Mouse (Mus musculus) cortical plate, adult 2 months (tissue): Measurements from ENCODE around the gene Cntn4. TPM values are rescaled to one million over a fixed set of nuclear protein-coding genes. Genes with fewer than 3 reads are reported as not detected.

ENCODE experiments used
- H3K27ac ChIP-seq: fragments of 200-500 bp; 2 replicates; pipeline ENCODE4 v1.5.1; 2012; ENCODE audit warnings: low read length, control low read depth, inconsistent platforms; ENCODE audit not compliant: insufficient read depth
- H3K4me1 ChIP-seq: fragments of 200-500 bp; 2 replicates; pipeline ENCODE4 v1.6.1; 2011; ENCODE audit warnings: low read length; ENCODE audit not compliant: control insufficient read depth, insufficient read depth
- H3K4me3 ChIP-seq: fragments of 200-500 bp; 2 replicates; pipeline ENCODE4 v1.5.1; 2011; ENCODE audit warnings: mild to moderate bottlenecking, low read length, control low read depth; ENCODE audit not compliant: insufficient read depth
- CTCF ChIP-seq: fragments of 200-500 bp; IDR thresholded peaks from 2 replicates; pipeline ENCODE4 v1.5.1; 2011; ENCODE audit warnings: mild to moderate bottlenecking, control low read depth, low read length; ENCODE audit not compliant: insufficient read depth; ENCODE audit errors: extremely low read depth
- POLR2A ChIP-seq: fragments of 200-500 bp; IDR thresholded peaks from 2 replicates; pipeline ENCODE4 v1.6.1; 2011; ENCODE audit warnings: mild to moderate bottlenecking, low read length, control low read depth; ENCODE audit not compliant: insufficient read depth; ENCODE audit errors: extremely low read depth
- polyA plus RNA-seq: library from polyadenylated mRNA; depleted of rRNA; stranded (reverse); fragments of >200 nt; gene quantifications from 2 replicates; pipeline ENCODE4 v1.2.3, GENCODE M21; 2012

The Cntn4 gene
- polyA plus RNA-seq, 1 experiment, result 20.8 TPM

DNA sequence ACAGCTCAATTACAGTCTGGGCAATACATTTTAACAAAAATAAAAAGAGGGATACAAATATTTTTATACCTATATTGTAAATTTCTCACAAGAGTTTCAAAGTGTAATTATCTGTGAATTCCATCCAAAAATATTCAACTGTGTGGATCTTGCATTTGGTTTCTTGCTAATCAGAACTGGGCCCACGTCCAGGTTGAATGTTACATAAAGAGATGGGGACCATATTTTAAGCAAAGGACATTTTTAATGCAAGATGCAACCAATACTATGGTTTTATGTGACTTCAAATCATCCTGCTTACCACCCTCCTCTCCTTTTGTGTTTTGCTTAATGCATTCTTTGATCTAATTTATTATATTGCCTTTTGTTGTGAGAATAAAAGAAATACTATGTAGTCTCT is 378.7 kb downstream of the Cntn4 start:
- no peak for TF ChIP-seq POLR2A
- TF ChIP-seq CTCF, result no peak
- Histone ChIP-seq H3K4me1 (no peaks in the 10 kb centered on the region), H3K4me3 (no peak overlapping the region), H3K27ac (no peak overlapping the region)

- no peak for TF ChIP-seq CTCF
- no peak for TF ChIP-seq POLR2A
- no peak overlapping the region for H3K4me3 ChIP-seq
- H3K4me1 ChIP-seq, result no peaks in the 10 kb centered on the region
- no peak overlapping the region for H3K27ac ChIP-seq
Observed at GRCm38 (mm10) chr6:106078071-106078603, 400.7 kb downstream of the Cntn4 start.

DNA sequence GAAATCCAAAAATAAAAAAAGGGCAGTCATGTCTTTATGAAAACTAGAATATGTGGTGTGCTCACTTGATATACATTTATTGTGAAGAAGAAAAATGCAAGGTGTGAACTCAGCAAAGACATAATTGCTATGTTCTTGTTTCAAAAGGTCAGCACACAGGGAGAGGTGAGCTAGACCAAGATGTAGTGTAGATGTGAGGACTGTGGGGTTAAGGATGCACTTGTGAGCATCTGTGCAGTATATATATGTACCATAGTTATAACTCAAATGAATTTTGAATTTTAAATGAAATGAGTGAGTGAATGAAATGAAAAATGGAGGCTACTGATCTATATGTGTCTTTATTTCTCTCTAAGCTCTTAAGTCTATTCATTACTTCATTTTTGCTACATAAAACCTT is 401.2 kb downstream of the Cntn4 start:
- TF ChIP-seq CTCF (no peak), POLR2A (no peak)
- no peaks in the 10 kb centered on the region for H3K4me1 ChIP-seq
- no peak overlapping the region for H3K4me3 ChIP-seq
- H3K27ac ChIP-seq, result no peak overlapping the region

GRCm38 (mm10) chr6:106097856-106098255 is 420.4 kb downstream of the Cntn4 start:
- no peaks in the 10 kb centered on the region for H3K4me1 ChIP-seq
- no peak for TF ChIP-seq POLR2A
- no peak for TF ChIP-seq CTCF
- no peak overlapping the region for H3K4me3 ChIP-seq
- no peak overlapping the region for H3K27ac ChIP-seq

GRCm38 (mm10) chr6:106118523-106119081 is 441.1 kb downstream of the Cntn4 start:
- Histone ChIP-seq H3K4me3 (peak overlapping the region; percentile 49), H3K4me1 (no peaks in the 10 kb centered on the region), H3K27ac (peak overlapping the region; percentile 24)
- no peak for TF ChIP-seq CTCF
- 0 out of 2 replicates have a peak, but pooled peaks have one; percentile 27 for TF ChIP-seq POLR2A

DNA sequence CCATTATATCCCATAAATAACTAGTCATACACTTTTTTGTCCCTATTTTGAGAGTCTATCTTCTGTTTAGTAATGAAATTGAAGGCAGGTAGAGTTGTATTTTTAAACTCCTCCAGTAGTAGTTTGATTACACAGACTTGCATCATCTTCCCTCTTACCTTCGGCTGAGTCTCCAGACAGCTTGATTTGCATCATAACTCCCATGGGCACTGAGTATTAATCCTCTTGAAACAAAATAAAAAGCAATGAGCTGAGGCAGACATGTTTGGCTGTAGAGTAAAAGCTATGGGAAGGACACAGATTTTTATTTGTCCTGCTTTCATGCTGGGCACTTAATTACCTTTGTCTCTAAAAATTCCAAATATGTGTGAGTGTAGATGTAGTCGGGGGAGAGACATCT is 476.1 kb downstream of the Cntn4 start:
- Histone ChIP-seq H3K27ac (no peak overlapping the region), H3K4me1 (no peaks in the 10 kb centered on the region), H3K4me3 (no peak overlapping the region)
- TF ChIP-seq CTCF (no peak), POLR2A (no peak)

- Histone ChIP-seq H3K27ac (no peak overlapping the region), H3K4me1 (no peaks in the 10 kb centered on the region), H3K4me3 (no peak overlapping the region)
- no peak for TF ChIP-seq CTCF
- no peak for TF ChIP-seq POLR2A
Observed at GRCm38 (mm10) chr6:106155362-106155761, 477.9 kb downstream of the Cntn4 start.

- H3K4me1 ChIP-seq, result no peaks in the 10 kb centered on the region; the same call in 1 of the 2 replicates
- no peak overlapping the region for H3K27ac ChIP-seq
- no peak overlapping the region for H3K4me3 ChIP-seq
- no peak for TF ChIP-seq POLR2A
- no peak for TF ChIP-seq CTCF
Observed at GRCm38 (mm10) chr6:106177546-106177945, 500.1 kb downstream of the Cntn4 start.

GRCm38 (mm10) chr6:106181596-106181995 is 504.1 kb downstream of the Cntn4 start:
- TF ChIP-seq CTCF, result no peak

GRCm38 (mm10) chr6:106200974-106201373 is 523.5 kb downstream of the Cntn4 start:
- H3K4me3 ChIP-seq, result no peak overlapping the region
- TF ChIP-seq CTCF (no peak), POLR2A (no peak)
- no peaks in the 10 kb centered on the region for H3K4me1 ChIP-seq
- H3K27ac ChIP-seq, result no peak overlapping the region

More at GRCm38 (mm10) chr6:106181596-106181995, 504.1 kb downstream of the Cntn4 start:
- Histone ChIP-seq H3K4me1 (no peaks in the 10 kb centered on the region; the same call in 1 of the 2 replicates), H3K4me3 (no peak overlapping the region), H3K27ac (no peak overlapping the region)

DNA sequence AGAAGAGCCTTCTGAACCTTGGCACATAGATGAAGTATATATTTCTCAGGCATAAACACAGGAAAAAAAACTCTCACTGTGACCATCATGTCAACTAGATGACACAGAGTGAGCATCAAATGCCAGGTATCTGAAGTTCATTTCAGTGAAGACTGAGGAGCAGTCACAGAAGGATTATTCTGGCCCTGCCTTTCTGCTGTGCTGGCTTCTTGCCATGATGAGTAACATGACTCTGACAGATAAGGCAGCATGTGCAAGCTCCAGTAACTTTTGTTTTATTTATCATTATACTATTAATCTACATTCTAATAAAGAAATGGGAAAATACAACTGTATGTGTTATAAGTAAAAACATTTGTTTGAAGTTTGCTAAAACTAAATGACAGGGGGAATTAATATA is 529.9 kb downstream of the Cntn4 start:
- Histone ChIP-seq H3K27ac (no peak overlapping the region), H3K4me3 (no peak overlapping the region), H3K4me1 (no peaks in the 10 kb centered on the region)
- TF ChIP-seq CTCF (no peak), POLR2A (no peak)
